Mouse (Mus musculus) liver, adult 2 months (tissue): Measurements from ENCODE around the gene Ptprs. TPM values are rescaled to one million over a fixed set of nuclear protein-coding genes. Genes with fewer than 3 reads are reported as not detected.

Source experiments
- DNase-seq: peaks from one replicate; pipeline ENCODE4 v3.0.0-alpha.2; 2011; ENCODE audit warnings: low read depth, low spot score; ENCODE audit errors: extremely low read depth
- H3K27ac ChIP-seq: fragments of 200-500 bp; replicated peaks from 2 replicates; pipeline ENCODE4 v1.5.1; 2012; ENCODE audit warnings: low read depth, mild to moderate bottlenecking, control low read depth, inconsistent platforms, low read length; ENCODE audit not compliant: insufficient read depth
- H3K27me3 ChIP-seq: fragments of 200-500 bp; 2 replicates; pipeline ENCODE4 v1.6.1; 2012; ENCODE audit warnings: mild to moderate bottlenecking, moderate library complexity, low read length, inconsistent platforms; ENCODE audit not compliant: control insufficient read depth, insufficient read depth
- H3K36me3 ChIP-seq: fragments of 200-500 bp; 2 replicates; pipeline ENCODE4 v1.6.1; 2012; ENCODE audit warnings: low read length, inconsistent platforms; ENCODE audit not compliant: control insufficient read depth, insufficient read depth
- H3K4me1 ChIP-seq: fragments of 200-500 bp; 2 replicates; pipeline ENCODE4 v1.6.1; 2011; ENCODE audit warnings: low read length; ENCODE audit not compliant: control insufficient read depth, insufficient read depth
- H3K4me3 ChIP-seq: fragments of 200-500 bp; 2 replicates; pipeline ENCODE4 v1.5.1; 2011; ENCODE audit warnings: low read depth, mild to moderate bottlenecking, control low read depth, low read length, moderate library complexity; ENCODE audit not compliant: insufficient read depth
- H3K79me2 ChIP-seq: fragments of 200-500 bp; 2 replicates; pipeline ENCODE4 v1.6.1; 2012; ENCODE audit warnings: inconsistent platforms, mild to moderate bottlenecking, low read length, moderate library complexity; ENCODE audit not compliant: control insufficient read depth, insufficient read depth
- H3K9ac ChIP-seq: fragments of 200-500 bp; 2 replicates; pipeline ENCODE4 v1.6.1; 2012; ENCODE audit warnings: low read depth, mild to moderate bottlenecking, control low read depth, inconsistent platforms, low read length
- CTCF ChIP-seq: fragments of 200-500 bp; IDR thresholded peaks from 2 replicates; pipeline ENCODE4 v1.5.1; 2011; ENCODE audit warnings: low read depth, low read length, control low read depth
- POLR2A ChIP-seq: fragments of 200-500 bp; IDR thresholded peaks from 2 replicates; pipeline ENCODE4 v1.6.1; 2011; ENCODE audit warnings: low read length, control low read depth; ENCODE audit not compliant: insufficient read depth; ENCODE audit errors: extremely low read depth
- WGBS: fragments of 180-500 bp; shearing (Covaris S2); methylation state at CpG from one replicate; pipeline ENCODE4 v1.1.7; 2018; 5-methylcytosine and 5-hydroxymethylcytosine counted together
- polyA plus RNA-seq: library from polyadenylated mRNA; depleted of rRNA; stranded (reverse); fragments of >200 nt; gene quantifications from 2 replicates; pipeline ENCODE4 v1.2.3, GENCODE M21; 2012
- total RNA-seq: library from RNA; depleted of rRNA; stranded (reverse); fragments of >200 nt; gene quantifications from 2 replicates; pipeline ENCODE4 v1.2.3, GENCODE M21; 2014

The Ptprs gene
- total and polyA plus RNA-seq, 2 experiments, result 4.4 to 10.2 TPM

DNA sequence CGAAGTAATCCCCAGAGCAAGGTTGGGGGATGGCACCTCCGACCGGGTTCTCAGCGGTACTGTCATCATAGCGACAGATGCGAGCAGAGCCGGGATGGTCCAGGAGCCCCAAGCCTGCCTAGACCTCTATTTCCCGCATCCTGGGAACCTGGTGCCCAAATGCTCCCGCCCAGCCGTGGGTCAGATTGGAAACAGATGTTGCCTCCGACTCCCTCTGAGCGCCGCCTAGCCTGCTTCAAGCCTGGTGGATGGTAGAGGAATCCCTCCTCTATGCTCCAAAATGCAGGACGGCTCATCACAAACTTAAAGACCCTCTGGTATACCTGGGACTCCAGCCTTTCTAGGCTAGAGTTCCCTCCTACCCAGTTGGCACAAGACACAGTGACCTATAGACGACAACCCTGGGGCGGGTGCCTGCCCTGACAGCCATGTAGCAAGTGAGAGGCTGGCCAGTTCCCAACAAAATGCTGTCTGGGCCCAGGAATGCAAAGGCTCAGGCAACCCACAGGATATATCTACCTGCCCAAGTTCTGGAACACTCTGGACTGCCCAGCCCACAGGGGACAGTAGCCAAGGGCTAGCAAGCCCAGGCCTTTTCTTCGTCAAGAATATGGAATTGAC is 13.3 kb downstream of the Ptprs start:
- H3K9ac ChIP-seq, result no peak overlapping the region
- TF ChIP-seq POLR2A (no peak), CTCF (no peak)
- H3K27ac ChIP-seq, result no peak overlapping the region

GRCm38 (mm10) chr17:56461771-56462743 is 14.2 kb downstream of the Ptprs start:
- Histone ChIP-seq H3K4me1 (no peaks in the 10 kb centered on the region), H3K9ac (peak overlapping the region; percentile 58), H3K36me3 (no peaks in the 10 kb centered on the region), H3K79me2 (no peaks in the 10 kb centered on the region), H3K27ac (no peak overlapping the region), H3K27me3 (no peaks in the 10 kb centered on the region), H3K4me3 (peak overlapping the region; percentile 54)
- no peak for TF ChIP-seq POLR2A
- no peak for TF ChIP-seq CTCF
- peak; percentile 89 for DNase-seq
- under 1% methylated on average over 77 of the region's 77 CpGs for WGBS

More for the DNA sequence above, 13.3 kb downstream of the Ptprs start:
- 18% methylated on average over 17 of the region's 17 CpGs for WGBS
- no peaks in the 10 kb centered on the region for H3K36me3 ChIP-seq
- peak overlapping the region; percentile 39; the same call in 1 of the 2 replicates for H3K4me3 ChIP-seq
- DNase-seq, result no peak
- no peaks in the 10 kb centered on the region for H3K27me3 ChIP-seq
- no peaks in the 10 kb centered on the region for H3K79me2 ChIP-seq
- H3K4me1 ChIP-seq, result no peaks in the 10 kb centered on the region

DNA sequence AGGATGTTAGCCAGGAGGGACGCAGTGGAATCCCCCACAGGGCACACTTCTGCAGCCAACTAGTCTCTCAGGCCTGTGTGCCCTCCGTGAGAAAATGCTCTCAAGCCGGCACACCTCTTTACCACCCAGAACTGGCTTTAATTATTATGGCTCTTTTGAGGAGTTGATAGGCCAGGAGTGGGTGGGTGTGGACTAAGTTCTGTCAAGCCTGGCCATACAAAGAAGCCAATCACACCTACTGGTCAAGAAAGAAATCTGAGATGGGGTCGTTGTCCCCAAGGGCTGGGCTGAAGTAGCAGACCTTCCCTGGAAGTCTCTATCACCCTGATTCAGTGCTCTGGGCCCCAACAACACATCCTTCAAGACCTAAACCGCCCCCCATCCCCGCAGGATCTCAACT is 15.4 kb downstream of the Ptprs start:
- Histone ChIP-seq H3K36me3 (no peaks in the 10 kb centered on the region), H3K27ac (no peak overlapping the region), H3K79me2 (no peaks in the 10 kb centered on the region), H3K9ac (no peak overlapping the region), H3K4me1 (no peaks in the 10 kb centered on the region), H3K27me3 (no peaks in the 10 kb centered on the region), H3K4me3 (no peak overlapping the region)
- WGBS, result 63% methylated on average over 6 of the region's 6 CpGs
- no peak for DNase-seq
- TF ChIP-seq CTCF (no peak), POLR2A (no peak)

- no peak overlapping the region for H3K9ac ChIP-seq
- no peak for DNase-seq
- no peaks in the 10 kb centered on the region for H3K4me1 ChIP-seq
- H3K27me3 ChIP-seq, result no peaks in the 10 kb centered on the region
- 92% methylated on average over 1 of the region's 1 CpGs for WGBS
- TF ChIP-seq POLR2A, result no peak
- TF ChIP-seq CTCF, result peak; percentile 24; the same call in 1 of the 2 replicates
- H3K4me3 ChIP-seq, result no peak overlapping the region
- H3K36me3 ChIP-seq, result no peaks in the 10 kb centered on the region
- no peaks in the 10 kb centered on the region for H3K79me2 ChIP-seq
- no peak overlapping the region for H3K27ac ChIP-seq
Observed at GRCm38 (mm10) chr17:56457442-56457841, 18.8 kb downstream of the Ptprs start.

DNA sequence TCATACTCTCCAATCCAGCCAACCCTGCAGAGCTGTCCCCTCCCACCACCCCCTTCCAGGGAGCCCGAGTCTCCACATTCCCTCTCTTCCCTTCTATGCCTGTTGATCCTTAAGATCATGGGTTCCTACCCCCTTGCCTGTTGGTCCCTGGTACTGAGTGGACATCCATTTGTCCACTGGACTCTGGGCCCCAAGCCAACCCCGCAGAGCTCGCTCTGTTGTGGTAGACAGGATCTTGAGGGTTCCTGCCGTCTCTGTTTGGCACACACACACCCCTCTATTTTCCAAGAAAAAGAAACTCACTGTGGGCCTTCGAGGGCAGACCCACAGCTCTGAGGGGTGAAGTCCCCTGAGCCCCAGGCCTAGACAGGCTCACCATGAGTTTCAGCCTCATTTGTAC is 19.9 kb downstream of the Ptprs start:
- H3K9ac ChIP-seq, result no peak overlapping the region
- H3K4me1 ChIP-seq, result no peaks in the 10 kb centered on the region
- no peak for TF ChIP-seq CTCF
- no peak for TF ChIP-seq POLR2A
- H3K27ac ChIP-seq, result no peak overlapping the region
- no peaks in the 10 kb centered on the region for H3K79me2 ChIP-seq
- no peak for DNase-seq
- H3K27me3 ChIP-seq, result no peaks in the 10 kb centered on the region
- no peak overlapping the region for H3K4me3 ChIP-seq
- H3K36me3 ChIP-seq, result no peaks in the 10 kb centered on the region
- 82% methylated on average over 5 of the region's 5 CpGs for WGBS

GRCm38 (mm10) chr17:56453689-56454088 is 22.6 kb downstream of the Ptprs start:
- no peak overlapping the region for H3K4me3 ChIP-seq
- TF ChIP-seq CTCF (no peak), POLR2A (no peak)
- H3K4me1 ChIP-seq, result no peaks in the 10 kb centered on the region
- no peak overlapping the region for H3K9ac ChIP-seq
- H3K36me3 ChIP-seq, result no peaks in the 10 kb centered on the region
- WGBS, result 98% methylated on average over 4 of the region's 4 CpGs
- H3K79me2 ChIP-seq, result no peaks in the 10 kb centered on the region
- no peak for DNase-seq
- no peaks in the 10 kb centered on the region for H3K27me3 ChIP-seq
- H3K27ac ChIP-seq, result no peak overlapping the region
